8 mouse cellular contexts compared by ENCODE assay signal in genomic region chr7:27472596-27472995, GRCm38 (mm10). TPM values are rescaled to one million over a fixed set of nuclear protein-coding genes. Genes with fewer than 3 reads are reported as not detected.
DNase-seq lines count a peak whose midpoint lies in the region; ATAC-seq and TF ChIP-seq lines count a peak whose summit lies in the region.

No protein-coding gene starts in this region.

- intact Hi-C loops in gastrocnemius, postnatal 14 days (cut with DNase I; ENCODE audit: low total_unique reads): loop anchor here (10.0 kb wide), 1 partner anchor 52 kb away; the partner anchor contains the start of gene Hipk4

- H3K4me1 ChIP-seq in bone marrow macrophage, adult 2 months (ENCODE audit: control insufficient read depth, insufficient read depth, low read length): peaks cover 10% of the 10 kb centered on the region
- H3K4me1 ChIP-seq in hindbrain, embryonic 12.5 days: peaks cover 13% of the 10 kb centered on the region

- peak overlapping the region; percentile 88 for H3K27ac ChIP-seq in layer of hippocampus, adult 2 months
- H3K27ac ChIP-seq in bone marrow macrophage, adult 2 months (ENCODE audit: insufficient read depth, low read depth, low read length): peak overlapping the region; percentile 77
- H3K27ac ChIP-seq in hindbrain, embryonic 12.5 days: peak overlapping the region; percentile 92; the same call in 1 of the 2 replicates

- no peak overlapping the region for H3K9ac ChIP-seq in hindbrain, embryonic 12.5 days

- no peak for ATAC-seq in hindbrain, embryonic 12.5 days (ENCODE audit: low FRiP score)

- H3K36me3 ChIP-seq in hindbrain, embryonic 12.5 days: 0 out of 2 replicates have a peak, but pooled peaks cover 13% of the 10 kb centered on the region

- H3K27me3 ChIP-seq in hindbrain, embryonic 12.5 days: no peaks in the 10 kb centered on the region

- no peak for TF ChIP-seq CTCF in layer of hippocampus, adult 2 months (conservative IDR thresholded peaks at IDR 0.05)
- TF ChIP-seq CTCF in bone marrow macrophage, adult 2 months (IDR thresholded peaks at IDR 0.05; ENCODE audit: low read depth, low read length): no peak

- no peak for DNase-seq in layer of hippocampus, adult 2 months (ENCODE audit: low spot score in 2 of 2)
- DNase-seq in layer of hippocampus, adult 18-20 months (ENCODE audit: low spot score in 2 of 2): no peak
- DNase-seq in lung, postnatal 25 days (ENCODE audit: low spot score): peak; percentile 36
- DNase-seq in retina, embryonic 14.5 days (ENCODE audit: low spot score): no peak
- no peak for DNase-seq in gastrocnemius, postnatal 14 days
- no peak for DNase-seq in kidney, adult 11 months

- H3K4me2 ChIP-seq in hindbrain, embryonic 12.5 days (replicated peaks): peak overlapping the region; percentile 75

- no peak for TF ChIP-seq POLR2A in bone marrow macrophage, adult 2 months (IDR thresholded peaks at IDR 0.05; ENCODE audit: borderline replicate concordance, low read depth, low read length)

- 52% methylated on average over 7 of the region's 7 CpGs for WGBS in hindbrain, embryonic 12.5 days

- H3K4me3 ChIP-seq in layer of hippocampus, adult 2 months: peak overlapping the region; percentile 69
- peak overlapping the region; percentile 87 for H3K4me3 ChIP-seq in bone marrow macrophage, adult 2 months (ENCODE audit: insufficient read depth, low read length)
- H3K4me3 ChIP-seq in hindbrain, embryonic 12.5 days: peak overlapping the region; percentile 71; the same call in 1 of the 2 replicates

- no peaks in the 10 kb centered on the region for H3K9me3 ChIP-seq in hindbrain, embryonic 12.5 days (replicated peaks)

RNA-seq across cellular contexts. Expression of gene Sertad3, which starts 1.0 kb away (rescaled TPM):
- total RNA-seq in layer of hippocampus, adult 2 months (2021): 1 to 10 TPM; 3.3 to 3.8 TPM
- total RNA-seq in layer of hippocampus, adult 18-20 months (2021): 1 to 10 TPM; 4.2 to 5.1 TPM
- polyA plus RNA-seq in bone marrow macrophage, adult 2 months (2012; ENCODE audit: insufficient read depth, insufficient read length, missing spikeins): 19.5 and 20.9 TPM in 2 replicates
- 20.8 and 22.3 TPM in 2 replicates for polyA plus RNA-seq in hindbrain, embryonic 12.5 days (2016; fragmentation: Nextera tagmentation; extraction: Ambion mirVana)
- total RNA-seq in gastrocnemius, postnatal 14 days (2021): 10 to 100 TPM in 1 of 2 experiments, 1 to 10 TPM in 1; 9.0 to 10.0 TPM

RNA-seq across cellular contexts. Expression of gene Sertad1, which starts 14.1 kb away (rescaled TPM):
- total RNA-seq in layer of hippocampus, adult 2 months (2021): 10 to 100 TPM in 1 of 2 experiments, 1 to 10 TPM in 1; 6.3 to 10.8 TPM
- 10 to 100 TPM in 1 of 2 experiments, 1 to 10 TPM in 1; 8.7 to 11.5 TPM for total RNA-seq in layer of hippocampus, adult 18-20 months (2021)
- polyA plus RNA-seq in bone marrow macrophage, adult 2 months (2012; ENCODE audit: insufficient read depth, insufficient read length, missing spikeins): 22.1 and 24.7 TPM in 2 replicates
- polyA plus RNA-seq in hindbrain, embryonic 12.5 days (2016; fragmentation: Nextera tagmentation; extraction: Ambion mirVana): 17.5 TPM in 2 replicates
- 10 to 100 TPM in 1 of 2 experiments, 1 to 10 TPM in 1; 8.7 to 10.1 TPM for total RNA-seq in gastrocnemius, postnatal 14 days (2021)

RNA-seq across cellular contexts. Expression of gene Blvrb, which starts 24.8 kb away (rescaled TPM):
- total RNA-seq in layer of hippocampus, adult 2 months (2021): 10 to 100 TPM; 17.5 to 18.1 TPM
- total RNA-seq in layer of hippocampus, adult 18-20 months (2021): 10 to 100 TPM; 18.5 to 20.1 TPM
- 473 and 496 TPM in 2 replicates for polyA plus RNA-seq in bone marrow macrophage, adult 2 months (2012; ENCODE audit: insufficient read depth, insufficient read length, missing spikeins)
- 26.6 and 27.3 TPM in 2 replicates for polyA plus RNA-seq in hindbrain, embryonic 12.5 days (2016; fragmentation: Nextera tagmentation; extraction: Ambion mirVana)
- 10 to 100 TPM; 11.8 to 15.9 TPM for total RNA-seq in gastrocnemius, postnatal 14 days (2021)

RNA-seq across cellular contexts. Expression of gene Sptbn4, which starts 25.1 kb away (rescaled TPM):
- total RNA-seq in layer of hippocampus, adult 2 months (2021): 100 to 1,000 TPM; 147 TPM
- total RNA-seq in layer of hippocampus, adult 18-20 months (2021): 100 to 1,000 TPM; 130 to 133 TPM
- polyA plus RNA-seq in bone marrow macrophage, adult 2 months (2012; ENCODE audit: insufficient read depth, insufficient read length, missing spikeins): 0.48 and 0.73 TPM in 2 replicates
- 0.90 and 1.1 TPM in 2 replicates for polyA plus RNA-seq in hindbrain, embryonic 12.5 days (2016; fragmentation: Nextera tagmentation; extraction: Ambion mirVana)
- total RNA-seq in gastrocnemius, postnatal 14 days (2021): under 1 TPM; 0.04 to 0.06 TPM

RNA-seq across cellular contexts. Expression of gene Prx, which starts 26.5 kb away (rescaled TPM):
- total RNA-seq in layer of hippocampus, adult 2 months (2021): under 1 TPM; 0.38 to 0.39 TPM
- under 1 TPM; 0.25 to 0.35 TPM for total RNA-seq in layer of hippocampus, adult 18-20 months (2021)
- polyA plus RNA-seq in bone marrow macrophage, adult 2 months (2012; ENCODE audit: insufficient read depth, insufficient read length, missing spikeins): 0.57 and 0.68 TPM in 2 replicates
- polyA plus RNA-seq in hindbrain, embryonic 12.5 days (2016; fragmentation: Nextera tagmentation; extraction: Ambion mirVana): 2.5 and 3.5 TPM in 2 replicates
- total RNA-seq in gastrocnemius, postnatal 14 days (2021): 10 to 100 TPM; 11.2 to 48.8 TPM
